ENCODE assay signal across 27 mouse cellular contexts in the genomic region with DNA sequence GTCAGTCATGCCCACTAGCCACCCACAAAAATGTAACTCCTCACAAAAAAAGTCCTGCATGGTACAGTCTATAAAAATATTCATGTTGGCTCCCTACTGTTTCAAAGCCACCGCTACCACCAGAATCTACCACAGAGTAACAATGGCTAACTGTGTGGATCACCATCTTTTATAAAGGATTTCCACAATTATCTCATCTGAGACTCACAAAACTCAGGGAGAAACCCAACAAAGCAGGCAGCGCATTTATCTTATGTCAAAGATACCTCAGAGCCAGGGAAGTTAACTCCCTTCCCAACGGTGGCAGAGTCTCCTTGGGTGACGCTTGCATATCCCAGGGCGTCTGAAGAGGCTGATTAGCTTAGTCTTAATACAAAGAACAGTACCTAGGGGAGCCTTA.
"Had no signal": no experiment of that assay in that cellular context is flagged by ENCODE, and none has a peak within 500 bp of the region (broad histone marks: within the 10 kb centered on the region; RNA-seq: fewer than 3 reads in every experiment).

No protein-coding gene starts in this region.

- DNase-seq: cerebellum, adult 8-10 months; cerebellum, adult 9-10 months; cerebellum, adult 9-11 months; cerebellum, postnatal 10 days; cerebellum, postnatal 14 days; cerebellum, postnatal 25 days; cerebellum, postnatal 36 days; embryo, embryonic 11 days; forebrain, postnatal 0 days; gastrocnemius, adult 2 months; gastrocnemius, postnatal 10 days; gastrocnemius, postnatal 14 days; gastrocnemius, postnatal 25 days; gastrocnemius, postnatal 36 days; heart, adult 18-20 months; heart, adult 2 months had no signal

- H3K27ac ChIP-seq: embryonic facial prominence, embryonic 10.5 days; embryonic facial prominence, embryonic 12.5 days; embryonic facial prominence, embryonic 13.5 days; embryonic facial prominence, embryonic 15.5 days; forebrain, embryonic 10.5 days; forebrain, embryonic 12.5 days; forebrain, embryonic 13.5 days; forebrain, embryonic 15.5 days; gastrocnemius, adult 2 months; heart, adult 2 months had no signal

- H3K4me1 ChIP-seq: forebrain, embryonic 10.5 days; forebrain, embryonic 12.5 days; forebrain, embryonic 13.5 days; forebrain, embryonic 15.5 days had no signal

- H3K4me2 ChIP-seq: embryonic facial prominence, embryonic 12.5 days; embryonic facial prominence, embryonic 13.5 days; embryonic facial prominence, embryonic 15.5 days; forebrain, embryonic 12.5 days; forebrain, embryonic 13.5 days; forebrain, embryonic 15.5 days had no signal

- H3K36me3 ChIP-seq: embryonic facial prominence, embryonic 10.5 days; embryonic facial prominence, embryonic 12.5 days; embryonic facial prominence, embryonic 13.5 days; embryonic facial prominence, embryonic 15.5 days; forebrain, embryonic 10.5 days; forebrain, embryonic 12.5 days; forebrain, embryonic 15.5 days had no signal

- H3K4me3 ChIP-seq: embryonic facial prominence, embryonic 10.5 days; embryonic facial prominence, embryonic 12.5 days; embryonic facial prominence, embryonic 13.5 days; embryonic facial prominence, embryonic 15.5 days; erythroblast, embryonic 14.5 days; forebrain, embryonic 10.5 days; forebrain, embryonic 12.5 days; forebrain, embryonic 13.5 days; forebrain, embryonic 15.5 days; gastrocnemius, adult 2 months; heart, adult 2 months had no signal

- ATAC-seq: forebrain, embryonic 13.5 days; forebrain, embryonic 14.5 days; forebrain, embryonic 15.5 days; forebrain, embryonic 16.5 days; forebrain, postnatal 0 days had no signal

- H3K27me3 ChIP-seq: embryonic facial prominence, embryonic 12.5 days; forebrain, embryonic 12.5 days; forebrain, embryonic 13.5 days; forebrain, embryonic 15.5 days had no signal

- H3K9me3 ChIP-seq: embryonic facial prominence, embryonic 10.5 days; embryonic facial prominence, embryonic 12.5 days; embryonic facial prominence, embryonic 13.5 days; embryonic facial prominence, embryonic 15.5 days; forebrain, embryonic 10.5 days; forebrain, embryonic 12.5 days; forebrain, embryonic 13.5 days; forebrain, embryonic 15.5 days had no signal

- H3K9ac ChIP-seq: embryonic facial prominence, embryonic 12.5 days; embryonic facial prominence, embryonic 13.5 days; embryonic facial prominence, embryonic 15.5 days; forebrain, embryonic 12.5 days; forebrain, embryonic 13.5 days; forebrain, embryonic 15.5 days; forebrain, postnatal 0 days had no signal
